Mouse (Mus musculus): ENCODE data around the gene Arrdc5. TPM values are rescaled to one million over a fixed set of nuclear protein-coding genes. Genes with fewer than 3 reads are reported as not detected.
A peak's percentile ranks its signal among the peaks of the same experiment; 100 is the strongest.

Gene Arrdc5
- polyA plus RNA-seq, 1 experiment from 2014 or later: not detected

- H3K27me3 ChIP-seq: no peaks in the 10 kb centered on the region
- peak overlapping the region; percentile 93 for H3K27ac ChIP-seq
- H3K9ac ChIP-seq: peak overlapping the region; percentile 95
- H3K9me3 ChIP-seq: no peaks in the 10 kb centered on the region
- WGBS: 2% methylated on average over 67 of the region's 67 CpGs
- H3K36me3 ChIP-seq: peaks cover 17% of the 10 kb centered on the region
- ATAC-seq (ENCODE audit: low FRiP score, low read depth): peak; percentile 45
- peak overlapping the region; percentile 84 for H3K4me3 ChIP-seq
- H3K4me2 ChIP-seq (replicated peaks): peak overlapping the region; percentile 88
- peaks cover 39% of the 10 kb centered on the region for H3K4me1 ChIP-seq
Measured at GRCm38 (mm10) chr17:56326153-56327147, 26.4 kb upstream of the Arrdc5 start.

DNA sequence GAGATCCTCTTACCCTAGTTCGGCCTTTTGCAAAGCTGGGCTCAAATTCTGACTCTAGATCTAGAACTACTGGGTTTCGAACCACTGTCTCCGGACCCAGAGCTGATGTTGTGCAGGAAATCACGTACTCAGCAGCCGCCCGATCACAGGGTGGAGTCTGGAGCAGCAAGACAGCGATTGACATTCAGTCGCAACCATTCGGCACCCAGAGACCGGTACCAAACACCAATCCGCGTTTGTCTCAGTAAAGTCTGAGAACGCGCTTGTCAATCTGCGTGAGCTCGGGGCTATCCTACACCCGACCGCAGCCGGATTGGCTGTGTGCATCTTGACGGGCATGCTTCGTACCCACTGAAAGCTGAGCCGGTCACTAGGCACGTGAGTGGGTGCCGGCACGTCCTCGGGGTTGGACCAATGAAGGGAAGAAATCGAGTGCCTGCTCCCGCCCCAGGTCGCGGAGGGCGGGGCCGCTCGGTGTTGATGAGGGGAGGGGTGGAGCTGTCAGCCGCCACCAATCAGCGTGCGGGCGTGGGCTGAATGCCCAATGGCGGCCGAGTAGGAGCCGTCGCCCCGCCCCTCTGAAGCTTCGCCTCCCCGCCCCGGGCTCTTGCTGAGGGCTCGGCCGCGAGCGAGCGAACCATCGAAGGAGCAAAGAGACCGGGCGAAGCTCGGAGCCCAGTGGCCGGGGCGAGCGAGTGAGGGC, 25.5 kb upstream of the Arrdc5 start, which contains the start of gene Kdm4b:
Gene Kdm4b, plus strand, starts transcription at position 613 of the 703 bp plus-strand sequence.
- Histone ChIP-seq H3K27me3 (no peaks in the 10 kb centered on the region), H3K4me3 (peak within 1 kb of the TSS; percentile 84), H3K9me3 (no peaks in the 10 kb centered on the region), H3K4me2 (replicated peaks) (peak within 1 kb of the TSS; percentile 88), H3K4me1 (peaks cover 38% of the 10 kb centered on the region), H3K36me3 (peaks cover 25% of the 10 kb centered on the region), H3K9ac (peak within 1 kb of the TSS; percentile 95), H3K27ac (peak within 1 kb of the TSS; percentile 93)
- peak; percentile 100 for ATAC-seq (ENCODE audit: low FRiP score, low read depth)
- WGBS: under 1% methylated on average over 57 of the region's 57 CpGs

DNA sequence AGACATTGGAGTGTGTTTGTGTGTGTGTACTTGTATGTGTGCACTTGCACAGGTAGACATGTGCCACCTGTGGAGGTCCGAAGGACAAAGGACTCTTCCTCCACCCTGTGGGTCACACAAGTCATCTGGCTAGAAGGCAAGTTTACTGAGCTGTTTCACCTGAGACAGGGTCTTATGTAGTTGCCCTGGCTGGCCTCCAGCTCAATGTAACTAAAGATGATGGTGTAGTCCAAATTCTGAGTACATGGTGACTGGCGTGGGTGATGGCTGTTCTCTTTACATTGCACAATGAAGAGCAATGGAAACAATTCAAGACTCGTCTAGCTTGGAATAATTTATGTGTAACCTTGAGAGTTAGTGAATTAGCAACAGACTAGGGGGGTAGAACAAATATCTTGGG, 24.3 kb upstream of the Arrdc5 start:
- H3K9ac ChIP-seq: no peak overlapping the region
- 48% methylated on average over 3 of the region's 3 CpGs for WGBS
- H3K27ac ChIP-seq: no peak overlapping the region; the same call in 1 of the 2 replicates
- no peak overlapping the region for H3K4me2 ChIP-seq (replicated peaks)
- H3K4me1 ChIP-seq: peaks cover 27% of the 10 kb centered on the region
- no peaks in the 10 kb centered on the region for H3K27me3 ChIP-seq
- ATAC-seq (ENCODE audit: low FRiP score, low read depth): no peak
- H3K9me3 ChIP-seq: no peaks in the 10 kb centered on the region
- peaks cover 37% of the 10 kb centered on the region for H3K36me3 ChIP-seq
- no peak overlapping the region for H3K4me3 ChIP-seq

- H3K27ac ChIP-seq: no peak overlapping the region
- H3K4me3 ChIP-seq: no peak overlapping the region
- 0 out of 2 replicates have a peak overlapping the region, but pooled peaks have one; percentile 25 for H3K9ac ChIP-seq
- H3K9me3 ChIP-seq: no peaks in the 10 kb centered on the region
- WGBS: 91% methylated on average over 15 of the region's 15 CpGs
- no peak overlapping the region for H3K4me2 ChIP-seq (replicated peaks)
- no peak for ATAC-seq (ENCODE audit: low FRiP score, low read depth)
- peaks cover 37% of the 10 kb centered on the region for H3K4me1 ChIP-seq
- H3K27me3 ChIP-seq: no peaks in the 10 kb centered on the region
- peaks cover 84% of the 10 kb centered on the region for H3K36me3 ChIP-seq
Measured at GRCm38 (mm10) chr17:56309191-56309945, 9.3 kb upstream of the Arrdc5 start.

DNA sequence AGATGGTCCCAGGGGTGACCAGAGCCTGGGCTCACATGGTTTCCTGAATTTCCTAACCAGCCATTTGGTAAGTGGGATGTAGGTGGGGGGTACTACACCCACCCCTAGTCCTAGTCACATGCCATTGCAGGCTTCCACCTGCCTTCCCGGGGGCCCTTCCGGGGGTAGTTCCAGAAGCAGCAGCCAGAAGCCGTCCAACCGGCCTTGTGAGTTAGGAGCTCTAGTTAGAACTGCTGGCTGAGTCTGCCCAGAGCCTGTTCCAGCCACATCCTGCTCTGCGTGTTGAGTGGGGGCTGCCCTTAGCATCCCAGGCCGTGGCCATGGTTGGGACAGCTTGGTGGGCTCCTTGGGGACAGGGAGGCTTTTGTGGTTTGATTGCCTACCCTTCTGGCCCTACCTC, 8.0 kb upstream of the Arrdc5 start:
- H3K4me2 ChIP-seq (replicated peaks): peak overlapping the region; percentile 28

GRCm38 (mm10) chr17:56305826-56306225, 5.7 kb upstream of the Arrdc5 start:
- Histone ChIP-seq H3K9me3 (no peaks in the 10 kb centered on the region), H3K4me2 (replicated peaks) (peak overlapping the region; percentile 99), H3K4me3 (peak overlapping the region; percentile 81), H3K9ac (peak overlapping the region; percentile 80; the same call in 1 of the 2 replicates), H3K4me1 (peaks cover 53% of the 10 kb centered on the region), H3K27me3 (no peaks in the 10 kb centered on the region), H3K36me3 (peaks cover 49% of the 10 kb centered on the region), H3K27ac (no peak overlapping the region)
- WGBS: 60% methylated on average over 8 of the region's 8 CpGs
- ATAC-seq (ENCODE audit: low FRiP score, low read depth): no peak

More for the DNA sequence above, 8.0 kb upstream of the Arrdc5 start:
- H3K27me3 ChIP-seq: no peaks in the 10 kb centered on the region
- H3K4me1 ChIP-seq: peaks cover 42% of the 10 kb centered on the region
- H3K27ac ChIP-seq: no peak overlapping the region; the same call in 1 of the 2 replicates
- peak overlapping the region; percentile 45 for H3K9ac ChIP-seq
- no peaks in the 10 kb centered on the region for H3K9me3 ChIP-seq
- no peak overlapping the region for H3K4me3 ChIP-seq
- 74% methylated on average over 6 of the region's 6 CpGs for WGBS
- H3K36me3 ChIP-seq: peaks cover 71% of the 10 kb centered on the region
- ATAC-seq (ENCODE audit: low FRiP score, low read depth): no peak

DNA sequence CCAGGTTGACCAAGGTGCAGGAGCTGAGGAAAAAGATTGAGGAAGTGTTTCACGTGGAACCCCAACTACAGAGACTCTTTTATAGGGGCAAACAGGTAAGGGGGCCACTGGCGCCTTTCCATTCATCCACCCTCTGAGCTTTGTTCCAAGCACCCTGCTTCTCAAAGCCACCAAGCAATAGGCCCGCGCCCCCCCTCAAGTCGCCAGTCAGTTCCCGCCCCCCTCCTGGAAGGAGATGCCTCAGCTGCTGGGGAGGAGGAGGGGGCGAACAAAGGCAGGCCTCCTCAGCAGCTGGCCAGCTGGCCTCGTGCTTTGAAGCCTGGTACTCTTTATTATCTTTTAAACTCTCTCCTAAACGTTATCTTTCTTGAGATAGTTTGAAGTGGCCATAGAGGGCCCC, 5.1 kb upstream of the Arrdc5 start:
- 19% methylated on average over 9 of the region's 9 CpGs for WGBS
- Histone ChIP-seq H3K27me3 (no peaks in the 10 kb centered on the region), H3K9me3 (no peaks in the 10 kb centered on the region), H3K27ac (0 out of 2 replicates have a peak overlapping the region, but pooled peaks have one; percentile 23), H3K4me1 (peaks cover 53% of the 10 kb centered on the region), H3K4me3 (peak overlapping the region; percentile 81), H3K36me3 (peaks cover 42% of the 10 kb centered on the region), H3K4me2 (replicated peaks) (peak overlapping the region; percentile 99), H3K9ac (peak overlapping the region; percentile 80)
- no peak for ATAC-seq (ENCODE audit: low FRiP score, low read depth)

DNA sequence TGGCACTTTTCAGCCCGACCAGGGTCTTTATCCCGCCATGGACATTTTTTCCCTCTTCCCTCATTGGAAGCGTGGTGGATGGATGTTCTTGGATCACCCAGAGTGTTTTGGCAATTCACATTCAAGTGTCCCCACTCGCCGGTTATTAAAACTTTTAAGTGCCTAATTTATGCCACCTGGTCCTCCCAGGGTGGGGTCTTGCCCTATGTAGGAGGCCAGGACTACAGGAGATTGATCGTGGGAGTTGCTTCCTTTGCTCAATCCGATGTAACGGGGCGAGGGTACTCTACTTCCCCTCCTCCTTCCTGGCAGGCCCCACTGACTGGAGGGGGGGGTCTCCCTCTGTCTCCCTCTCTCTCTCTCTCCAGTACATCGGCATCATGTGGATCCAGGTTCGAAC, 4.6 kb upstream of the Arrdc5 start:
- no peak for ATAC-seq (ENCODE audit: low FRiP score, low read depth)
- H3K27ac ChIP-seq: no peak overlapping the region
- peak overlapping the region; percentile 80 for H3K9ac ChIP-seq
- H3K36me3 ChIP-seq: peaks cover 38% of the 10 kb centered on the region
- no peaks in the 10 kb centered on the region for H3K9me3 ChIP-seq
- H3K27me3 ChIP-seq: no peaks in the 10 kb centered on the region
- 3% methylated on average over 11 of the region's 11 CpGs for WGBS
- H3K4me3 ChIP-seq: peak overlapping the region; percentile 81
- peaks cover 53% of the 10 kb centered on the region for H3K4me1 ChIP-seq
- peak overlapping the region; percentile 99 for H3K4me2 ChIP-seq (replicated peaks)

DNA sequence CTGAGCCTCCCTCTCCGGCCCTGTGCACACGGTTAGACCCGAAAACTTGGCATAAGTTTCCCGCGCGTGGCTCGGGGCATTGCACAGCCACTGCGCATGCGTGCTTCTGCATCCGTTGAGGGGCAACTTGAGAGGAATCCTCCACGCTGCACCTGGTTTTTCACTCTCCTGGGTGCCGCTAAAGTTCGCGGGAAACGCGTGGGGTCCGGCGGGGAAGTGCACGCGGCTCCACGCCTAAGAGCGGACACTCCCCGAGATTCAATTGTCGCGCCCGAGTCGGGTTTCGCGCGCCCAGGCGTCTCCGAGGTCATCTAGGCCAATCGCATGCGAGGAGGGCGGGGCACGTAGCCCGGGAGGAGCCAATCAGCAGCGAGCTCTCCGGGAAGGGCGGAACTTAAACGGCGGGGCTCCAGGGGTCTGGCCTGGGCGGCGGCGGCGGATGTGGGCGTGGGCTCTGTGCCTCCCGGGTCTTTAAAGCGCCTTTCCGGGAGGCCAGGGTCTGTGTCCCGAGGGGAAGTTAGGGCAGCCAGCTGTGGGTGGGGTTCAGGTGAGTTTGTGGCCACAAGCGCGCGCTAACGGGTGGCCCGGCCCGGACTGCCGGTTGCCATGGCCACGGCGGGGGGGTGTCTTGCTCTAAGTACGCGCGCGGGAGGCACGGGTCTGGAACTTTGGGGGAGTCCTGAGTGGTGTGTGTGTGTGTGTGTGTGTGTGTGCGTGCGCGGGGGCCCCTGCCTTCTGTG, 3.9 kb upstream of the Arrdc5 start:
- no peaks in the 10 kb centered on the region for H3K27me3 ChIP-seq

GRCm38 (mm10) chr17:56303160-56303846, 3.2 kb upstream of the Arrdc5 start, which contains the start of gene Uhrf1:
TSS of gene Uhrf1 (plus strand) at chr17:56303321.
- under 1% methylated on average over 43 of the region's 43 CpGs for WGBS
- Histone ChIP-seq H3K27ac (peak within 1 kb of the TSS; percentile 87; the same call in 1 of the 2 replicates), H3K4me2 (replicated peaks) (peak within 1 kb of the TSS; percentile 99), H3K4me1 (peaks cover 53% of the 10 kb centered on the region), H3K9me3 (no peaks in the 10 kb centered on the region), H3K9ac (peak within 1 kb of the TSS; percentile 80), H3K36me3 (peaks cover 23% of the 10 kb centered on the region), H3K4me3 (peak within 1 kb of the TSS; percentile 81), H3K27me3 (no peaks in the 10 kb centered on the region)
- ATAC-seq (ENCODE audit: low FRiP score, low read depth): peak; percentile 74

More for the DNA sequence above, 3.9 kb upstream of the Arrdc5 start:
- H3K4me2 ChIP-seq (replicated peaks): peak overlapping the region; percentile 99
- peaks cover 31% of the 10 kb centered on the region for H3K36me3 ChIP-seq
- H3K4me1 ChIP-seq: peaks cover 53% of the 10 kb centered on the region
- H3K27ac ChIP-seq: peak overlapping the region; percentile 87
- H3K9ac ChIP-seq: peak overlapping the region; percentile 80
- WGBS: under 1% methylated on average over 68 of the region's 68 CpGs
- peak; percentile 94 for ATAC-seq (ENCODE audit: low FRiP score, low read depth)
- H3K4me3 ChIP-seq: peak overlapping the region; percentile 81
- H3K9me3 ChIP-seq: no peaks in the 10 kb centered on the region

Measured in limb, embryonic 13.5 days (tissue).